Mouse (Mus musculus) heart, embryonic 16.5 days (tissue): Measurements from ENCODE around the gene Pak2. TPM values are rescaled to one million over a fixed set of nuclear protein-coding genes. Genes with fewer than 3 reads are reported as not detected.
A peak's percentile ranks its signal among the peaks of the same experiment; 100 is the strongest.

Experiments
- ATAC-seq: fragments of 200-750 bp; cut with Nextera tagmentation; replicated peaks from 2 replicates; pipeline ENCODE4 v1.8.0; 2017; ENCODE audit warnings: moderate number of reproducible peaks; ENCODE audit not compliant: insufficient read depth, low FRiP score; ENCODE audit errors: extremely low read depth
- H3K27ac ChIP-seq: fragments of 300-500 bp; sonication (generic); 2 replicates; pipeline ENCODE4 v1.5.1; 2014; ENCODE audit warnings: mild to moderate bottlenecking, low read length, control low read depth, moderate library complexity
- H3K27me3 ChIP-seq: fragments of 300-500 bp; sonication (generic); 2 replicates; pipeline ENCODE4 v1.6.1; 2014; ENCODE audit warnings: low read length, mixed read lengths; ENCODE audit not compliant: control insufficient read depth, insufficient read depth
- H3K36me3 ChIP-seq: fragments of 300-500 bp; sonication (generic); 2 replicates; pipeline ENCODE4 v1.6.1; 2014; ENCODE audit not compliant: control insufficient read depth, insufficient read depth
- H3K4me1 ChIP-seq: fragments of 300-500 bp; sonication (generic); 2 replicates; pipeline ENCODE4 v1.6.1; 2014; ENCODE audit warnings: low read length, mixed read lengths; ENCODE audit not compliant: control insufficient read depth, insufficient read depth
- H3K4me2 ChIP-seq: fragments of 300-500 bp; sonication (generic); 2 replicates; pipeline ENCODE4 v1.6.1; 2014; ENCODE audit warnings: low read depth, mild to moderate bottlenecking, control low read depth, low read length
- H3K4me3 ChIP-seq: fragments of 300-500 bp; sonication (generic); 2 replicates; pipeline ENCODE4 v1.5.1; 2014; ENCODE audit warnings: mild to moderate bottlenecking, control low read depth, low read length
- H3K9ac ChIP-seq: fragments of 300-500 bp; sonication (generic); 2 replicates; pipeline ENCODE4 v1.6.1; 2014; ENCODE audit warnings: low read length, control low read depth
- H3K9me3 ChIP-seq: fragments of 300-500 bp; sonication (generic); replicated peaks from 2 replicates; pipeline ENCODE4 v1.6.1; 2016; ENCODE audit warnings: low read length; ENCODE audit not compliant: control insufficient read depth
- WGBS: fragments of 180-500 bp; shearing (Covaris S2); extraction: QIAGEN DNeasy Blood & Tissue Kit; methylation state at CpG from one replicate; pipeline ENCODE4 v1.1.7; 2014; 5-methylcytosine and 5-hydroxymethylcytosine counted together
- polyA plus RNA-seq: library from polyadenylated mRNA; unstranded; fragments of >200 nt; fragmentation: Nextera tagmentation; extraction: Ambion mirVana; gene quantifications from 2 replicates; pipeline ENCODE4 v1.2.1, GENCODE M21; 2015

Pak2 gene
- polyA plus RNA-seq = 23.9 and 26.5 TPM in 2 replicates

- H3K4me2 ChIP-seq = peak within 1 kb of the TSS; percentile 87
- peak within 1 kb of the TSS; percentile 87 for H3K4me3 ChIP-seq
- H3K36me3 ChIP-seq = no peaks in the 10 kb centered on the region
- H3K9ac ChIP-seq = peak within 1 kb of the TSS; percentile 100
- H3K4me1 ChIP-seq = peaks cover 23% of the 10 kb centered on the region
- WGBS = under 1% methylated on average over 42 of the region's 60 CpGs
- H3K9me3 ChIP-seq = no peaks in the 10 kb centered on the region
- ATAC-seq = peak; percentile 95
- H3K27me3 ChIP-seq = no peaks in the 10 kb centered on the region
- peak within 1 kb of the TSS; percentile 98 for H3K27ac ChIP-seq
These were observed at the start of gene Pak2 for GRCm38 (mm10) chr16:32078991-32079511. Pak2 (minus strand) TSS chr16:32079342.

- Histone ChIP-seq H3K9me3 (no peaks in the 10 kb centered on the region), H3K27ac (peak overlapping the region; percentile 49), H3K27me3 (no peaks in the 10 kb centered on the region), H3K4me2 (no peak overlapping the region), H3K4me3 (no peak overlapping the region), H3K36me3 (no peaks in the 10 kb centered on the region), H3K9ac (no peak overlapping the region), H3K4me1 (peaks cover 2% of the 10 kb centered on the region)
- ATAC-seq = no peak
- 73% methylated on average over 4 of the region's 4 CpGs for WGBS
These were observed 47.9 kb upstream of the Pak2 start for GRCm38 (mm10) chr16:32127046-32127445.

GRCm38 (mm10) chr16:32125364-32125763 lies 46.2 kb upstream of the Pak2 start:
- peak overlapping the region; percentile 38; the same call in 1 of the 2 replicates for H3K27ac ChIP-seq
- H3K4me1 ChIP-seq = peaks cover 2% of the 10 kb centered on the region
- ATAC-seq = no peak
- no peak overlapping the region for H3K4me3 ChIP-seq
- no peak overlapping the region for H3K9ac ChIP-seq
- no peaks in the 10 kb centered on the region for H3K36me3 ChIP-seq
- H3K27me3 ChIP-seq = no peaks in the 10 kb centered on the region
- H3K9me3 ChIP-seq = no peaks in the 10 kb centered on the region
- WGBS = 80% methylated on average over 3 of the region's 3 CpGs
- H3K4me2 ChIP-seq = no peak overlapping the region

- Histone ChIP-seq H3K4me1 (peaks cover 2% of the 10 kb centered on the region), H3K9ac (no peak overlapping the region), H3K36me3 (no peaks in the 10 kb centered on the region), H3K4me3 (no peak overlapping the region), H3K4me2 (peak overlapping the region; percentile 14), H3K27ac (peak overlapping the region; percentile 38), H3K9me3 (no peaks in the 10 kb centered on the region), H3K27me3 (no peaks in the 10 kb centered on the region)
- 49% methylated on average over 17 of the region's 17 CpGs for WGBS
- no peak; the same call in 1 of the 2 replicates for ATAC-seq
These were observed 45.5 kb upstream of the Pak2 start for GRCm38 (mm10) chr16:32124444-32125335.

GRCm38 (mm10) chr16:32124020-32124419 lies 44.9 kb upstream of the Pak2 start:
- no peak overlapping the region for H3K9ac ChIP-seq
- WGBS = 84% methylated on average over 7 of the region's 7 CpGs

GRCm38 (mm10) chr16:32120454-32120853 lies 41.3 kb upstream of the Pak2 start:
- no peaks in the 10 kb centered on the region for H3K27me3 ChIP-seq
- H3K9ac ChIP-seq = no peak overlapping the region
- H3K9me3 ChIP-seq = no peaks in the 10 kb centered on the region
- 79% methylated on average over 3 of the region's 3 CpGs for WGBS
- peaks cover 9% of the 10 kb centered on the region for H3K4me1 ChIP-seq
- H3K36me3 ChIP-seq = no peaks in the 10 kb centered on the region
- H3K4me3 ChIP-seq = no peak overlapping the region
- no peak overlapping the region for H3K4me2 ChIP-seq
- no peak for ATAC-seq
- no peak overlapping the region for H3K27ac ChIP-seq

More at GRCm38 (mm10) chr16:32124020-32124419, 44.9 kb upstream of the Pak2 start:
- no peak overlapping the region for H3K4me2 ChIP-seq
- no peak for ATAC-seq
- H3K36me3 ChIP-seq = no peaks in the 10 kb centered on the region
- no peak overlapping the region for H3K27ac ChIP-seq
- no peaks in the 10 kb centered on the region for H3K9me3 ChIP-seq
- no peaks in the 10 kb centered on the region for H3K27me3 ChIP-seq
- H3K4me3 ChIP-seq = no peak overlapping the region
- H3K4me1 ChIP-seq = peaks cover 2% of the 10 kb centered on the region

GRCm38 (mm10) chr16:32116186-32116585 lies 37.0 kb upstream of the Pak2 start:
- no peak for ATAC-seq
- H3K4me1 ChIP-seq = peaks cover 9% of the 10 kb centered on the region
- H3K4me3 ChIP-seq = no peak overlapping the region
- 25% methylated on average over 5 of the region's 5 CpGs for WGBS
- H3K9ac ChIP-seq = no peak overlapping the region
- no peaks in the 10 kb centered on the region for H3K27me3 ChIP-seq
- no peak overlapping the region for H3K27ac ChIP-seq
- H3K36me3 ChIP-seq = no peaks in the 10 kb centered on the region
- no peak overlapping the region for H3K4me2 ChIP-seq
- no peaks in the 10 kb centered on the region for H3K9me3 ChIP-seq

GRCm38 (mm10) chr16:32115781-32116180 lies 36.6 kb upstream of the Pak2 start:
- Histone ChIP-seq H3K9ac (no peak overlapping the region), H3K36me3 (no peaks in the 10 kb centered on the region), H3K27me3 (no peaks in the 10 kb centered on the region), H3K4me1 (peaks cover 9% of the 10 kb centered on the region), H3K27ac (no peak overlapping the region), H3K4me3 (no peak overlapping the region), H3K4me2 (peak overlapping the region; percentile 22; the same call in 1 of the 2 replicates), H3K9me3 (no peaks in the 10 kb centered on the region)
- ATAC-seq = no peak
- 38% methylated on average over 6 of the region's 6 CpGs for WGBS
